Mouse (Mus musculus): ENCODE measurements around the gene Pde4dip. TPM values are rescaled to one million over a fixed set of nuclear protein-coding genes. Genes with fewer than 3 reads are reported as not detected.

The Pde4dip gene
- polyA plus RNA-seq, 1 experiment from 2014 or later, result 27.1 TPM

GRCm38 (mm10) chr3:97756283-97757074 lies 132.0 kb downstream of the Pde4dip start:
- H3K9ac ChIP-seq (replicated peaks; ENCODE audit: low read depth, low read length), result no peak overlapping the region
- H3K27me3 ChIP-seq (ENCODE audit: control insufficient read depth, insufficient read depth, low read length), result no peaks in the 10 kb centered on the region
- H3K4me3 ChIP-seq (ENCODE audit: low read depth, low read length), result no peak overlapping the region
- no peaks in the 10 kb centered on the region for H3K4me1 ChIP-seq (ENCODE audit: control insufficient read depth, insufficient read depth, low read length)
- 81% methylated on average over 20 of the region's 20 CpGs for WGBS
- peaks cover 59% of the 10 kb centered on the region for H3K36me3 ChIP-seq (ENCODE audit: control insufficient read depth, insufficient read depth, low read length)
- H3K27ac ChIP-seq (ENCODE audit: low read length), result no peak overlapping the region
- peak; percentile 77 for ATAC-seq (ENCODE audit: insufficient number of reproducible peaks, insufficient read depth, low FRiP score, low read depth)
- H3K9me3 ChIP-seq (ENCODE audit: control insufficient read depth, low read depth, low read length), result no peaks in the 10 kb centered on the region
- no peak overlapping the region for H3K4me2 ChIP-seq (replicated peaks; ENCODE audit: low read depth, low read length)

DNA sequence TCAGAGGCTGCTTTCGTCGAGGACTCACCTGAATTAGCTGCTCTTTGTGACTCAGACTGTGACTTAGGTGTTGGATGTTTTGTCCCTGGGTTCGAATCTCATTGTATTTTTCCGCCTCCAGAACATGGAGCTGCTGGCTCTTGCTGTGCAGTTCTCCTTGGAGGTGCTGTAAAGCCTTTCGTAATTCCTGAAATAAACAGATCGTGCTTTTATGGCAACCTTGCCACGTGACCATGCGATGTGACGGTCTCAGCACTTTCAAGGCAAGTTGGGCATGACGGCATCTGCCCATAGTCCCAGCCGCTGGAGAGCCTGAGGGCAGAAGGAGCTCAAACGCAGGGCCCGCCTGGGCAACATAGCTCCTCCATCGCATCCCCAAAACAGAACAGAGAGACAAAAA lies 133.1 kb downstream of the Pde4dip start:
- no peak for ATAC-seq (ENCODE audit: insufficient number of reproducible peaks, insufficient read depth, low FRiP score, low read depth)
- H3K4me2 ChIP-seq (replicated peaks; ENCODE audit: low read depth, low read length), result no peak overlapping the region
- no peaks in the 10 kb centered on the region for H3K27me3 ChIP-seq (ENCODE audit: control insufficient read depth, insufficient read depth, low read length)
- no peaks in the 10 kb centered on the region for H3K4me1 ChIP-seq (ENCODE audit: control insufficient read depth, insufficient read depth, low read length)
- H3K4me3 ChIP-seq (ENCODE audit: low read depth, low read length), result no peak overlapping the region
- 92% methylated on average over 14 of the region's 14 CpGs for WGBS
- peaks cover 69% of the 10 kb centered on the region for H3K36me3 ChIP-seq (ENCODE audit: control insufficient read depth, insufficient read depth, low read length)
- no peak overlapping the region for H3K9ac ChIP-seq (replicated peaks; ENCODE audit: low read depth, low read length)
- H3K9me3 ChIP-seq (ENCODE audit: control insufficient read depth, low read depth, low read length), result no peaks in the 10 kb centered on the region
- no peak overlapping the region for H3K27ac ChIP-seq (ENCODE audit: low read length)

DNA sequence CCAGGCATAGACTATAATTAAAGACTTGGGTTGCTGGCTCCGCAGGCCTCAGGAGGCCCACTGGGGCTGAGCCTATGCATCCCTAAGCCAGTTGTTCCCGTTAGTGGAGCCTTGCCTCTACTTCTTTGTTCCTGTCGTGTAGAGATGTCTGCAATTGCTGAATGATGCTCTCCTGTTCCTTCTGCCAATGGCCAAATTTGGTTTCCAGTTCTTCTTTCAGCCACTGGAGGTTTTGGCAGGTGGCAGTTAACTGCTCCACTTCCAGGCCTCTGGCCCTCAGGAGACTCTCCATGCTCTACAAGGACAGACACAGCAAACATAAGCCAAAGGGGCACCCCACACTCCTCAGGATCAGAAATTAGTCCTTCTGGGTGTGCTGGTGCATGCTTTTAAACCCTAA lies 135.6 kb downstream of the Pde4dip start:
- no peak overlapping the region for H3K27ac ChIP-seq (ENCODE audit: low read length)
- 83% methylated on average over 3 of the region's 3 CpGs for WGBS
- no peak overlapping the region for H3K9ac ChIP-seq (replicated peaks; ENCODE audit: low read depth, low read length)
- ATAC-seq (ENCODE audit: insufficient number of reproducible peaks, insufficient read depth, low FRiP score, low read depth), result no peak
- H3K4me2 ChIP-seq (replicated peaks; ENCODE audit: low read depth, low read length), result no peak overlapping the region
- H3K27me3 ChIP-seq (ENCODE audit: control insufficient read depth, insufficient read depth, low read length), result no peaks in the 10 kb centered on the region
- no peaks in the 10 kb centered on the region for H3K9me3 ChIP-seq (ENCODE audit: control insufficient read depth, low read depth, low read length)
- no peaks in the 10 kb centered on the region for H3K4me1 ChIP-seq (ENCODE audit: control insufficient read depth, insufficient read depth, low read length)
- H3K36me3 ChIP-seq (ENCODE audit: control insufficient read depth, insufficient read depth, low read length), result peaks cover 91% of the 10 kb centered on the region
- H3K4me3 ChIP-seq (ENCODE audit: low read depth, low read length), result no peak overlapping the region

DNA sequence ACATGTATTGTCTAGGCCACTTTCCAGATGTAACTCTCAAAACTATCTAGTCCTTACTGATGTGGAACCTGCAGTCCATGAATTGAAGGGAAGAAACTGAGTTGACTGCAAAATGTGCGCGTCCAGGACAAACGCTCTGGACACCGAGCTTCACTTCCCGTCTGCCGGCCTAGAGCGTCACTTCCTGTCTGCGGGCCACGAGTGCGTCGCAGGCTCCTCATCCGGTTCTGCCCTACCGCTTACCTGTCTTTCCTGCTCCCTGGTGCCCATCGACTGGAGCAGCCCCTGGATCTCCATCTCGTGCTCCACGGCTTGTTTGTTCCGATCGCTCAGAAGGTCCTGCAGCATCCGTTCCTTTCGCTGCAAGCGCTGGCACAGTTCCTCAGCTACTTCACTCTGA lies 136.9 kb downstream of the Pde4dip start:
- Histone ChIP-seq H3K27ac (ENCODE audit: low read length) (no peak overlapping the region), H3K36me3 (ENCODE audit: control insufficient read depth, insufficient read depth, low read length) (peaks cover 92% of the 10 kb centered on the region), H3K27me3 (ENCODE audit: control insufficient read depth, insufficient read depth, low read length) (no peaks in the 10 kb centered on the region), H3K9me3 (ENCODE audit: control insufficient read depth, low read depth, low read length) (no peaks in the 10 kb centered on the region), H3K9ac (replicated peaks; ENCODE audit: low read depth, low read length) (no peak overlapping the region), H3K4me1 (ENCODE audit: control insufficient read depth, insufficient read depth, low read length) (no peaks in the 10 kb centered on the region), H3K4me2 (replicated peaks; ENCODE audit: low read depth, low read length) (no peak overlapping the region), H3K4me3 (ENCODE audit: low read depth, low read length) (no peak overlapping the region)
- no peak for ATAC-seq (ENCODE audit: insufficient number of reproducible peaks, insufficient read depth, low FRiP score, low read depth)
- WGBS, result 94% methylated on average over 21 of the region's 21 CpGs

- peaks cover 88% of the 10 kb centered on the region for H3K36me3 ChIP-seq (ENCODE audit: control insufficient read depth, insufficient read depth, low read length)
- no peak overlapping the region for H3K4me2 ChIP-seq (replicated peaks; ENCODE audit: low read depth, low read length)
- no peak overlapping the region for H3K27ac ChIP-seq (ENCODE audit: low read length)
- no peaks in the 10 kb centered on the region for H3K9me3 ChIP-seq (ENCODE audit: control insufficient read depth, low read depth, low read length)
- H3K4me3 ChIP-seq (ENCODE audit: low read depth, low read length), result no peak overlapping the region
- ATAC-seq (ENCODE audit: insufficient number of reproducible peaks, insufficient read depth, low FRiP score, low read depth), result no peak
- H3K27me3 ChIP-seq (ENCODE audit: control insufficient read depth, insufficient read depth, low read length), result no peaks in the 10 kb centered on the region
- H3K4me1 ChIP-seq (ENCODE audit: control insufficient read depth, insufficient read depth, low read length), result no peaks in the 10 kb centered on the region
- H3K9ac ChIP-seq (replicated peaks; ENCODE audit: low read depth, low read length), result no peak overlapping the region
- WGBS, result 86% methylated on average over 10 of the region's 10 CpGs
Observed at GRCm38 (mm10) chr3:97748789-97749188, 139.7 kb downstream of the Pde4dip start.

DNA sequence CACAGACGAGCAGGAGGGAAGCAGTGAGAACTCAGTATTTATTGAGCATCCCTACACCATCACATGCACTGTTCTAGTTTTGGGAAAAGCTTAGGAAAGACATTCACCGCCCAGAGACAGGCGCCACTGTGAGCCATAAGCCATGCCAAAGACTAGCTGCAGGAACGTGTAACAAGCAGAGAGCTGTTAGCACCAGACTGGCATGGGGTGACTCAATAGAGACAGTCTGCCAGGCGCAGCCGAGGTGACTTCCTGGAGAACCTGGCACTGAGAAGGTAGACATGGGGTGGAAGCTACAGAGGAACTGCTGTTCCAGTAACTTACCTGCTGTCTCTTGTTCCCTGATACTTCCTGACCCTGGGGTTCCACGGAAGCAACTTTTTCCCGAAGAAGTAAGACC lies 145.7 kb downstream of the Pde4dip start:
- H3K4me1 ChIP-seq (ENCODE audit: control insufficient read depth, insufficient read depth, low read length), result no peaks in the 10 kb centered on the region
- H3K9me3 ChIP-seq (ENCODE audit: control insufficient read depth, low read depth, low read length), result no peaks in the 10 kb centered on the region
- peaks cover 67% of the 10 kb centered on the region for H3K36me3 ChIP-seq (ENCODE audit: control insufficient read depth, insufficient read depth, low read length)
- WGBS, result 95% methylated on average over 8 of the region's 8 CpGs
- no peak overlapping the region for H3K4me2 ChIP-seq (replicated peaks; ENCODE audit: low read depth, low read length)
- H3K27ac ChIP-seq (ENCODE audit: low read length), result no peak overlapping the region
- no peak overlapping the region for H3K4me3 ChIP-seq (ENCODE audit: low read depth, low read length)
- ATAC-seq (ENCODE audit: insufficient number of reproducible peaks, insufficient read depth, low FRiP score, low read depth), result no peak
- no peaks in the 10 kb centered on the region for H3K27me3 ChIP-seq (ENCODE audit: control insufficient read depth, insufficient read depth, low read length)
- H3K9ac ChIP-seq (replicated peaks; ENCODE audit: low read depth, low read length), result no peak overlapping the region

DNA sequence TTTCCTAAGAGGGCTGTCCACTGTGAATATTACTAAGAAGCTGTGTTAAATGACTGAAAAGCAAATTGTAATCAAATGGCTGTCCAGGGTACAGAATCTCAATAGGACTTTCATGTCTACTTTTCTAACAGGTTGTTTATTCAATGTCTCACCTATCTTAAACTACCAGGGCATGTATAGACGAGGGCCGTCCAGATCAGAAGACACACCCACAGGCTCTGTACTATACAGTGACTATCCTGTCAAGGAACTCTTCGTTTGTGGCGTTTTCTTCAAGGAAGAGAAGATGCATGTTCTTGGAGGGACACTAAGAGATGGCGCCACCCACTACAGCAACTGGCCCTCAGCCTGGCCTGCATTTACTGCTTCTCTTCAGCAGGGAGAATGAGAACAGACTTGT lies 152.9 kb downstream of the Pde4dip start:
- H3K9ac ChIP-seq (replicated peaks; ENCODE audit: low read depth, low read length), result no peak overlapping the region
- ATAC-seq (ENCODE audit: insufficient number of reproducible peaks, insufficient read depth, low FRiP score, low read depth), result no peak
- H3K36me3 ChIP-seq (ENCODE audit: control insufficient read depth, insufficient read depth, low read length), result peaks cover 10% of the 10 kb centered on the region
- H3K4me2 ChIP-seq (replicated peaks; ENCODE audit: low read depth, low read length), result no peak overlapping the region
- H3K27ac ChIP-seq (ENCODE audit: low read length), result no peak overlapping the region
- H3K4me3 ChIP-seq (ENCODE audit: low read depth, low read length), result no peak overlapping the region
- 72% methylated on average over 5 of the region's 5 CpGs for whole genome bisulfite sequencing
- H3K27me3 ChIP-seq (ENCODE audit: control insufficient read depth, insufficient read depth, low read length), result no peaks in the 10 kb centered on the region
- no peaks in the 10 kb centered on the region for H3K9me3 ChIP-seq (ENCODE audit: control insufficient read depth, low read depth, low read length)
- no peaks in the 10 kb centered on the region for H3K4me1 ChIP-seq (ENCODE audit: control insufficient read depth, insufficient read depth, low read length)

- H3K4me3 ChIP-seq (ENCODE audit: low read depth, low read length), result no peak overlapping the region
- no peak overlapping the region for H3K27ac ChIP-seq (ENCODE audit: low read length)
- H3K36me3 ChIP-seq (ENCODE audit: control insufficient read depth, insufficient read depth, low read length), result 0 out of 2 replicates have a peak, but pooled peaks cover 4% of the 10 kb centered on the region
- H3K4me1 ChIP-seq (ENCODE audit: control insufficient read depth, insufficient read depth, low read length), result no peaks in the 10 kb centered on the region
- no peaks in the 10 kb centered on the region for H3K27me3 ChIP-seq (ENCODE audit: control insufficient read depth, insufficient read depth, low read length)
- ATAC-seq (ENCODE audit: insufficient number of reproducible peaks, insufficient read depth, low FRiP score, low read depth), result no peak
- WGBS, result 65% methylated on average over 4 of the region's 4 CpGs
- H3K4me2 ChIP-seq (replicated peaks; ENCODE audit: low read depth, low read length), result no peak overlapping the region
- H3K9ac ChIP-seq (replicated peaks; ENCODE audit: low read depth, low read length), result no peak overlapping the region
- no peaks in the 10 kb centered on the region for H3K9me3 ChIP-seq (ENCODE audit: control insufficient read depth, low read depth, low read length)
Observed at GRCm38 (mm10) chr3:97734259-97734658, 154.2 kb downstream of the Pde4dip start.

GRCm38 (mm10) chr3:97732622-97733021 lies 155.9 kb downstream of the Pde4dip start:
- no peaks in the 10 kb centered on the region for H3K4me1 ChIP-seq (ENCODE audit: control insufficient read depth, insufficient read depth, low read length)
- WGBS, result 85% methylated on average over 6 of the region's 6 CpGs
- no peaks in the 10 kb centered on the region for H3K36me3 ChIP-seq (ENCODE audit: control insufficient read depth, insufficient read depth, low read length)
- no peak for ATAC-seq (ENCODE audit: insufficient number of reproducible peaks, insufficient read depth, low FRiP score, low read depth)
- no peak overlapping the region for H3K4me3 ChIP-seq (ENCODE audit: low read depth, low read length)
- H3K9ac ChIP-seq (replicated peaks; ENCODE audit: low read depth, low read length), result no peak overlapping the region
- H3K4me2 ChIP-seq (replicated peaks; ENCODE audit: low read depth, low read length), result no peak overlapping the region
- H3K27me3 ChIP-seq (ENCODE audit: control insufficient read depth, insufficient read depth, low read length), result no peaks in the 10 kb centered on the region
- H3K9me3 ChIP-seq (ENCODE audit: control insufficient read depth, low read depth, low read length), result no peaks in the 10 kb centered on the region
- no peak overlapping the region for H3K27ac ChIP-seq (ENCODE audit: low read length)
